Comparison of ENCODE assay signal across 9 mouse cellular contexts in the genomic region with DNA sequence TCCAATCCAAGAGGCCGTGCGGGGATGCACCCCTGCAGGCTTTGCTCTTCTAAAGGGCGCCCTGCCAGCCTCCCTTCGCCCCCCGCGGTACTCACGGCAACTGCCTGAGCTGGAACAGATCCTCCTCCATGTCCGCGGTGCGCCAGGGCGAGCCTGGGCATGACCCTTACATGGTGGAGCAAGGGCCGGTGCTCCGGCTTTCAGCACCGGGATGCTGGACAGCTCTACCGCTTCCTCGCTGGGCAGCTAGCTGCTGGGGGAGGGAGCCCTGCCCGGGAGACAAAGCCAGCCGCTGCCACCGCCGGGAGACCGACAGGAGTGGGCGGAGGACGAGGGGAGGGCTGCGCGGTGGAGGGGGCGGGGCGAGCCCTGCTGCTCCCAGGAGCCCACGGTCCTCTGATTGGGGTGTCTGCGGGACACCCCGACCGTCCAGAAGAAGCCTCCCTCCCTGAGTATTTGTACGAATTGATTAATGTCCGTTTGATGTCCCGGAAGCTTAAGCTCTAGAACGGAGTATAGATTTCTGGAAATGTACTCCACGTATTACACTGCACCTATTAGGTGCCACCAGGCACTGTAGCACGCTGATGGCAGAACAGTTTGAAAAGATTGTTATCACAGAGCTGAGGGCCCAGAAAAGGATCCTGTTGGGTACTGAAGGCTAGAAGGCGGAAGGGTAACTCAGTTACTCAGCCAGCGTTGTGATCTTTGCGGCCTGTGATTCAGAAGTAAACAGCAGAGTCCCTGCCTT. TPM values are rescaled to one million over a fixed set of nuclear protein-coding genes. Genes with fewer than 3 reads are reported as not detected.
DNase-seq lines count a peak whose midpoint lies in the region; ATAC-seq lines count a peak whose summit lies in the region.
"Had no signal": no experiment of that assay in that cellular context is flagged by ENCODE, and none has a peak within 500 bp of the region (broad histone marks: within the 10 kb centered on the region; RNA-seq: fewer than 3 reads in every experiment).

TSS of gene Svop (minus strand) at position 514 of the 751 bp plus-strand sequence.

- ATAC-seq in common myeloid progenitor, adult 5-6 weeks (replicated peaks; ENCODE audit: low read depth, poor library complexity, severe bottlenecking), result peak; percentile 98
- ATAC-seq in monocyte, adult 5-6 weeks (replicated peaks; ENCODE audit: insufficient number of reproducible peaks, low FRiP score, low TSS enrichment, poor library complexity, severe bottlenecking), result no peak

- peaks cover 10% of the 10 kb centered on the region; the same call in 1 of the 2 replicates for H3K9me3 ChIP-seq in megakaryocyte, embryonic 14.5 days

- no peaks in the 10 kb centered on the region for H3K36me3 ChIP-seq in megakaryocyte, embryonic 14.5 days (replicated peaks; ENCODE audit: low read length)

- peaks cover 10% of the 10 kb centered on the region for H3K4me1 ChIP-seq in megakaryocyte, embryonic 14.5 days

- H3K4me3 ChIP-seq in megakaryocyte, embryonic 14.5 days (replicated peaks), result peak within 1 kb of the TSS; percentile 86

- DNase-seq in adipocyte (ENCODE audit: low spot score), result peak; percentile 76
- DNase-seq in gastrocnemius, postnatal 10 days, result peak; percentile 80
- peak; percentile 62 for DNase-seq in induced T-regulatory cell, adult 2 months (ENCODE audit: low read depth)
- DNase-seq in left cerebral cortex, adult 8-10 months (ENCODE audit: low spot score in 2 of 2), result peak; percentile 67 to 75
- peak; percentile 87 for DNase-seq in right cerebral cortex, postnatal 10 days (ENCODE audit: low spot score in 2 of 2)

- H3K27me3 ChIP-seq in megakaryocyte, embryonic 14.5 days (replicated peaks), result peaks cover 45% of the 10 kb centered on the region

RNA-seq across cellular contexts. Expression of gene Svop, which starts in this region (rescaled TPM):
- total RNA-seq in common myeloid progenitor, adult 5-6 weeks (2017), result not detected in 2 replicates
- total RNA-seq in gastrocnemius, postnatal 10 days (2021), result under 1 TPM; 0.21 to 0.27 TPM
- 100 to 1,000 TPM; 160 to 171 (median 163) TPM for total RNA-seq in left cerebral cortex, adult 8-10 months (2022)
- 0.13 and 1.4 TPM in 2 replicates for polyA plus RNA-seq in megakaryocyte, embryonic 14.5 days (2012; ENCODE audit: insufficient read depth, low replicate concordance)
- not detected in 3 replicates for total RNA-seq in monocyte, adult 5-6 weeks (2017)
- total RNA-seq: liver, adult 2 months had no signal
- polyA plus RNA-seq: liver, adult 2 months had no signal

Comparison
In these comparisons a context has a peak if more than half of its experiments do, and no peak if none do; other contexts are left out.
1. RNA of gene Svop (total RNA-seq): 160 to 171 TPM in left cerebral cortex, adult 8-10 months; 0.21 to 0.27 TPM in gastrocnemius, postnatal 10 days, not detected in common myeloid progenitor, adult 5-6 weeks and not detected in monocyte, adult 5-6 weeks; every median in the first group is over 100 times any median in the second.
2. Peak in ATAC-seq in common myeloid progenitor, adult 5-6 weeks; RNA of the gene not detected or under 1 TPM.
3. Peak in DNase-seq in gastrocnemius, postnatal 10 days; RNA of the gene not detected or under 1 TPM.
4. Peak in every context shown above with its lines, with median percentiles within 50 percentile points of each other: DNase-seq.